Mouse (Mus musculus) forebrain, embryonic 16.5 days (tissue): Measurements from ENCODE around the gene Vegfb. TPM values are rescaled to one million over a fixed set of nuclear protein-coding genes. Genes with fewer than 3 reads are reported as not detected.

Experiments
- ATAC-seq: fragments of 200-750 bp; cut with Nextera tagmentation; 2 replicates; pipeline ENCODE4 v1.8.0; 2017; ENCODE audit warnings: mild to moderate bottlenecking, moderate library complexity
- H3K27ac ChIP-seq: fragments of 300-500 bp; sonication (generic); 2 replicates; pipeline ENCODE4 v1.5.1; 2014; ENCODE audit warnings: low read length, control low read depth
- H3K27me3 ChIP-seq: fragments of 300-500 bp; sonication (generic); replicated peaks from 2 replicates; pipeline ENCODE4 v1.6.1; 2014; ENCODE audit warnings: low read length; ENCODE audit not compliant: control insufficient read depth, insufficient read depth
- H3K36me3 ChIP-seq: fragments of 300-500 bp; sonication (generic); 2 replicates; pipeline ENCODE4 v1.6.1; 2014; ENCODE audit not compliant: control insufficient read depth, insufficient read depth
- H3K4me1 ChIP-seq: fragments of 300-500 bp; sonication (generic); replicated peaks from 2 replicates; pipeline ENCODE4 v1.6.1; 2014; ENCODE audit warnings: low read length; ENCODE audit not compliant: control insufficient read depth, insufficient read depth
- H3K4me2 ChIP-seq: fragments of 300-500 bp; sonication (generic); 2 replicates; pipeline ENCODE4 v1.6.1; 2014; ENCODE audit warnings: mild to moderate bottlenecking, low read length, control low read depth
- H3K4me3 ChIP-seq: fragments of 300-500 bp; sonication (generic); replicated peaks from 2 replicates; pipeline ENCODE4 v1.5.1; 2014; ENCODE audit warnings: mild to moderate bottlenecking, low read length, control low read depth
- H3K9ac ChIP-seq: fragments of 300-500 bp; sonication (generic); replicated peaks from 2 replicates; pipeline ENCODE4 v1.6.1; 2014; ENCODE audit warnings: low read depth, low read length, control low read depth
- H3K9me3 ChIP-seq: fragments of 300-500 bp; sonication (generic); 2 replicates; pipeline ENCODE4 v1.6.1; 2016; ENCODE audit warnings: low read length; ENCODE audit not compliant: control insufficient read depth
- WGBS: fragments of 180-500 bp; shearing (Covaris S2); extraction: QIAGEN DNeasy Blood & Tissue Kit; methylation state at CpG from one replicate; pipeline ENCODE4 v1.1.7; 2014; 5-methylcytosine and 5-hydroxymethylcytosine counted together
- polyA plus RNA-seq: library from polyadenylated mRNA; unstranded; fragments of >200 nt; fragmentation: Nextera tagmentation; extraction: Ambion mirVana; gene quantifications from 2 replicates; pipeline ENCODE4 v1.2.1, GENCODE M21; 2015

Gene Vegfb
- polyA plus RNA-seq, 1 experiment from 2014 or later, result 44.6 TPM

- H3K27ac ChIP-seq, result no peak overlapping the region
- no peak overlapping the region for H3K4me2 ChIP-seq
- ATAC-seq, result no peak
- H3K9ac ChIP-seq, result no peak overlapping the region
- WGBS, result 12% methylated on average over 5 of the region's 5 CpGs
- H3K27me3 ChIP-seq, result no peaks in the 10 kb centered on the region
- no peaks in the 10 kb centered on the region for H3K9me3 ChIP-seq
- peaks cover 2% of the 10 kb centered on the region; the same call in 1 of the 2 replicates for H3K36me3 ChIP-seq
- peaks cover 35% of the 10 kb centered on the region for H3K4me1 ChIP-seq
- H3K4me3 ChIP-seq, result no peak overlapping the region
Observed at GRCm38 (mm10) chr19:6983621-6984020, 3.8 kb downstream of the Vegfb start.

GRCm38 (mm10) chr19:6981465-6981864 is 6.0 kb downstream of the Vegfb start:
- Histone ChIP-seq H3K36me3 (peaks cover 8% of the 10 kb centered on the region), H3K9ac (no peak overlapping the region), H3K27ac (no peak overlapping the region), H3K4me1 (peaks cover 42% of the 10 kb centered on the region), H3K27me3 (no peaks in the 10 kb centered on the region), H3K4me2 (no peak overlapping the region), H3K4me3 (no peak overlapping the region), H3K9me3 (no peaks in the 10 kb centered on the region)
- WGBS, result 92% methylated on average over 4 of the region's 4 CpGs
- ATAC-seq, result no peak

GRCm38 (mm10) chr19:6980381-6981093 is 6.9 kb downstream of the Vegfb start, which contains the start of gene Fkbp2:
TSS of gene Fkbp2 (minus strand) at chr19:6980501.
- Histone ChIP-seq H3K9ac (peak within 1 kb of the TSS; percentile 79), H3K27ac (peak within 1 kb of the TSS; percentile 95), H3K9me3 (no peaks in the 10 kb centered on the region), H3K4me1 (peaks cover 41% of the 10 kb centered on the region), H3K4me2 (peak within 1 kb of the TSS; percentile 78), H3K36me3 (peaks cover 8% of the 10 kb centered on the region), H3K27me3 (no peaks in the 10 kb centered on the region), H3K4me3 (peak within 1 kb of the TSS; percentile 80)
- ATAC-seq, result peak; percentile 89
- WGBS, result 2% methylated on average over 38 of the region's 38 CpGs

GRCm38 (mm10) chr19:6979486-6980380 is 7.7 kb downstream of the Vegfb start:
- H3K36me3 ChIP-seq, result peaks cover 8% of the 10 kb centered on the region
- ATAC-seq, result peak; percentile 84
- no peaks in the 10 kb centered on the region for H3K9me3 ChIP-seq
- H3K4me1 ChIP-seq, result peaks cover 41% of the 10 kb centered on the region
- peak overlapping the region; percentile 95 for H3K27ac ChIP-seq
- H3K9ac ChIP-seq, result peak overlapping the region; percentile 79
- peak overlapping the region; percentile 75 for H3K4me2 ChIP-seq
- H3K27me3 ChIP-seq, result no peaks in the 10 kb centered on the region
- under 1% methylated on average over 53 of the region's 59 CpGs for WGBS
- peak overlapping the region; percentile 80 for H3K4me3 ChIP-seq

GRCm38 (mm10) chr19:6979001-6979479 is 8.4 kb downstream of the Vegfb start:
- H3K27me3 ChIP-seq, result no peaks in the 10 kb centered on the region
- H3K4me1 ChIP-seq, result peaks cover 42% of the 10 kb centered on the region
- H3K36me3 ChIP-seq, result peaks cover 8% of the 10 kb centered on the region
- H3K9me3 ChIP-seq, result no peaks in the 10 kb centered on the region
- WGBS, result 11% methylated on average over 11 of the region's 11 CpGs
- peak overlapping the region; percentile 60 for H3K9ac ChIP-seq
- ATAC-seq, result no peak
- H3K27ac ChIP-seq, result peak overlapping the region; percentile 95
- peak overlapping the region; percentile 80 for H3K4me3 ChIP-seq
- H3K4me2 ChIP-seq, result peak overlapping the region; percentile 75

GRCm38 (mm10) chr19:6978639-6978974 is 8.8 kb downstream of the Vegfb start:
- Histone ChIP-seq H3K27me3 (no peaks in the 10 kb centered on the region), H3K4me3 (peak overlapping the region; percentile 80), H3K9ac (peak overlapping the region; percentile 60), H3K36me3 (peaks cover 8% of the 10 kb centered on the region), H3K4me2 (peak overlapping the region; percentile 75), H3K4me1 (peaks cover 43% of the 10 kb centered on the region), H3K9me3 (no peaks in the 10 kb centered on the region), H3K27ac (peak overlapping the region; percentile 95)
- 60% methylated on average over 3 of the region's 3 CpGs for WGBS
- no peak for ATAC-seq

- no peak overlapping the region for H3K4me3 ChIP-seq
- H3K4me2 ChIP-seq, result peak overlapping the region; percentile 75; the same call in 1 of the 2 replicates
- peak overlapping the region; percentile 34; the same call in 1 of the 2 replicates for H3K27ac ChIP-seq
- H3K36me3 ChIP-seq, result peaks cover 6% of the 10 kb centered on the region
- H3K27me3 ChIP-seq, result no peaks in the 10 kb centered on the region
- no peak for ATAC-seq
- no peaks in the 10 kb centered on the region for H3K9me3 ChIP-seq
- peak overlapping the region; percentile 30; the same call in 1 of the 2 replicates for H3K9ac ChIP-seq
- 70% methylated on average over 13 of the region's 13 CpGs for WGBS
- H3K4me1 ChIP-seq, result peaks cover 43% of the 10 kb centered on the region
Observed at GRCm38 (mm10) chr19:6977759-6978638, 9.5 kb downstream of the Vegfb start.

GRCm38 (mm10) chr19:6975537-6976521 is 11.6 kb downstream of the Vegfb start, which contains the start of gene Plcb3:
TSS of gene Plcb3 (minus strand) at chr19:6976470.
- ATAC-seq, result peak; percentile 5
- peaks cover 38% of the 10 kb centered on the region for H3K4me1 ChIP-seq
- H3K4me2 ChIP-seq, result peak within 1 kb of the TSS; percentile 72
- H3K27ac ChIP-seq, result peak within 1 kb of the TSS; percentile 82
- peak within 1 kb of the TSS; percentile 60 for H3K4me3 ChIP-seq
- WGBS, result 0% methylated on average over 16 of the region's 16 CpGs
- no peaks in the 10 kb centered on the region for H3K27me3 ChIP-seq
- H3K36me3 ChIP-seq, result peaks cover 6% of the 10 kb centered on the region
- H3K9ac ChIP-seq, result peak within 1 kb of the TSS; percentile 85
- no peaks in the 10 kb centered on the region for H3K9me3 ChIP-seq
